Mouse (Mus musculus): Measurements from ENCODE around the gene Krt2. TPM values are rescaled to one million over a fixed set of nuclear protein-coding genes. Genes with fewer than 3 reads are reported as not detected.

The Krt2 gene
- total and polyA plus RNA-seq, 3 experiments = not detected

DNA sequence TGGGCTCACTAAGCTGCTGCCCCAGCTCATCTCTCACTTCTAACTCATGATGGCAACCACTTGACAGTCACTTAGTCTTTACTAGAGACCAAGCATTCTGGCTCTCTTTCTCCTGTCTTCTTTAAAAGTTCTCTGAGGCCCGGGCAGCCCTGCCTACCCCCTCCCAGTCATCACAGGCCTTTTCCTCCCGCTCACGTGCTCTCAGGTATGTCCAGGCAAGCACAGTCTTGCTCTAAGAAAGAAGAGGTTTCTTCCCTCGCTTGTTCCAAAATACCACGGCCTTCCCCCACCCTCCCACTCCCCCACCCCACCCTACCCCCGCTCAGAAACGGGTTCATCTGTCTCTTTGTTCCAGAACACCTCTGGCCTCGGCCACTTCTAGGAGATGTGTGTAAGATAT, 47.7 kb downstream of the Krt2 start:
- H3K4me1 ChIP-seq (ENCODE audit: control insufficient read depth in 1 of 2, insufficient read depth in 2 of 2, low read length in 2 of 2) = no peaks in the 10 kb centered on the region
- TF ChIP-seq NRF1 (IDR thresholded peaks at IDR 0.05; ENCODE audit: insufficient read depth, low read depth, low read length, poor library complexity, severe bottlenecking) = no peak
- no peak for TF ChIP-seq MAFK (IDR thresholded peaks at IDR 0.05; ENCODE audit: borderline replicate concordance, low read depth, low read length)
- TF ChIP-seq SIN3A (IDR thresholded peaks at IDR 0.05; ENCODE audit: low read length) = no peak
- TF ChIP-seq BHLHE40 (IDR thresholded peaks at IDR 0.05; ENCODE audit: borderline replicate concordance, low read depth, low read length) = no peak
- TF ChIP-seq RCOR1 (IDR thresholded peaks at IDR 0.05; ENCODE audit: low read depth, low read length) = no peak
- no peak for TF ChIP-seq CTCF (IDR thresholded peaks at IDR 0.05 in 2 of 3, conservative IDR thresholded peaks at IDR 0.05 in 1 of 3; ENCODE audit: control insufficient read depth in 1 of 3, insufficient read depth in 1 of 3, low read depth in 2 of 3, low read length in 3 of 3, poor library complexity in 1 of 3, severe bottlenecking in 1 of 3)
- TF ChIP-seq MAX (IDR thresholded peaks at IDR 0.05; ENCODE audit: low read length) = no peak
- TF ChIP-seq ZMIZ1 (IDR thresholded peaks at IDR 0.05; ENCODE audit: low read depth, low read length) = no peak
- TF ChIP-seq E2F4 (IDR thresholded peaks at IDR 0.05; ENCODE audit: borderline replicate concordance, low read depth, low read length) = no peak
- no peak for TF ChIP-seq ELF1 (IDR thresholded peaks at IDR 0.05; ENCODE audit: low read depth, low read length)
- TF ChIP-seq MEF2A (IDR thresholded peaks at IDR 0.05; ENCODE audit: extremely low read depth, insufficient replicate concordance, low read depth, low read length, poor library complexity, severe bottlenecking) = no peak
- no peak for TF ChIP-seq TBP (IDR thresholded peaks at IDR 0.05; ENCODE audit: low read depth, low read length)
- no peak for TF ChIP-seq UBTF (IDR thresholded peaks at IDR 0.05; ENCODE audit: borderline replicate concordance, insufficient read depth, low read depth, low read length)
- no peak for TF ChIP-seq POLR2A (IDR thresholded peaks at IDR 0.05; ENCODE audit: control insufficient read depth in 1 of 2, insufficient read depth in 1 of 2, low read depth in 1 of 2, low read length in 2 of 2, poor library complexity in 1 of 2)
- no peak for TF ChIP-seq JUND (IDR thresholded peaks at IDR 0.05; ENCODE audit: low read depth, low read length)
- no peak for TF ChIP-seq RAD21 (IDR thresholded peaks at IDR 0.05; ENCODE audit: low read depth, low read length)
- no peak for TF ChIP-seq USF2 (IDR thresholded peaks at IDR 0.05; ENCODE audit: borderline replicate concordance in 1 of 2, insufficient read depth in 1 of 2, low read depth in 1 of 2, low read length in 2 of 2)
- TF ChIP-seq GATA1 (IDR thresholded peaks at IDR 0.05; ENCODE audit: low read depth, low read length) = no peak
- no peak for TF ChIP-seq GABPA (IDR thresholded peaks at IDR 0.05; ENCODE audit: low read depth, low read length)
- H3K79me2 ChIP-seq (ENCODE audit: control insufficient read depth, insufficient read depth, low read length, poor library complexity) = no peaks in the 10 kb centered on the region
- H3K27me3 ChIP-seq (ENCODE audit: control insufficient read depth in 1 of 2, insufficient read depth in 2 of 2, low read length in 2 of 2) = peaks cover 0 to 4% of the 10 kb centered on the region in 2 experiments; a peak in 1 of 4 replicates
- no peak overlapping the region for H3K9ac ChIP-seq (ENCODE audit: control insufficient read depth, low read depth, low read length, poor library complexity, severe bottlenecking)
- H3K36me3 ChIP-seq (ENCODE audit: control insufficient read depth in 1 of 2, insufficient read depth in 2 of 2, low read length in 2 of 2) = no peaks in the 10 kb centered on the region
- H3K4me3 ChIP-seq (ENCODE audit: control insufficient read depth in 1 of 2, insufficient read depth in 1 of 2, low read depth in 2 of 2, low read length in 2 of 2) = no peak overlapping the region
- no peak overlapping the region for H3K27ac ChIP-seq (ENCODE audit: control insufficient read depth, low read depth, low read length)
- no peak for DNase-seq (ENCODE audit: low read depth, low spot score)
- no peaks in the 10 kb centered on the region for H3K9me3 ChIP-seq (replicated peaks; ENCODE audit: insufficient read depth, low read length)

Other genes starting within 250 kb of the Krt2 start
- gene Krt75, start 244.3 kb downstream of the Krt2 start, total RNA-seq (2012; rRNA removed) = not detected in 2 replicates
- not detected for gene Krt75, start 244.3 kb downstream of the Krt2 start, polyA plus RNA-seq (2012; ENCODE audit: insufficient read depth in 1 of 2, insufficient read length in 2 of 2, low read depth in 1 of 2, low replicate concordance in 2 of 2, missing spikeins in 1 of 2)
- gene Gm5414, start 190.0 kb downstream of the Krt2 start, total RNA-seq (2012; rRNA removed) = not detected in 2 replicates
- not detected for gene Gm5414, start 190.0 kb downstream of the Krt2 start, polyA plus RNA-seq (2012; ENCODE audit: insufficient read depth in 1 of 2, insufficient read length in 2 of 2, low read depth in 1 of 2, low replicate concordance in 2 of 2, missing spikeins in 1 of 2)
- not detected in 2 replicates for gene Gm5478, start 170.8 kb downstream of the Krt2 start, total RNA-seq (2012; rRNA removed)
- not detected for gene Gm5478, start 170.8 kb downstream of the Krt2 start, polyA plus RNA-seq (2012; ENCODE audit: insufficient read depth in 1 of 2, insufficient read length in 2 of 2, low read depth in 1 of 2, low replicate concordance in 2 of 2, missing spikeins in 1 of 2)
- gene Krt6b, start 137.9 kb downstream of the Krt2 start, total RNA-seq (2012; rRNA removed) = not detected in 2 replicates
- not detected for gene Krt6b, start 137.9 kb downstream of the Krt2 start, polyA plus RNA-seq (2012; ENCODE audit: insufficient read depth in 1 of 2, insufficient read length in 2 of 2, low read depth in 1 of 2, low replicate concordance in 2 of 2, missing spikeins in 1 of 2)
- gene Krt6a, start 123.9 kb downstream of the Krt2 start, total RNA-seq (2012; rRNA removed) = not detected in 2 replicates
- not detected for gene Krt6a, start 123.9 kb downstream of the Krt2 start, polyA plus RNA-seq (2012; ENCODE audit: insufficient read depth in 1 of 2, insufficient read length in 2 of 2, low read depth in 1 of 2, low replicate concordance in 2 of 2, missing spikeins in 1 of 2)
- gene Krt5, start 105.3 kb downstream of the Krt2 start, total RNA-seq (2012; rRNA removed) = not detected in 2 replicates
- gene Krt5, start 105.3 kb downstream of the Krt2 start, polyA plus RNA-seq (2012; ENCODE audit: insufficient read depth in 1 of 2, insufficient read length in 2 of 2, low read depth in 1 of 2, low replicate concordance in 2 of 2, missing spikeins in 1 of 2) = not detected
- not detected in 2 replicates for gene Krt71, start 75.1 kb downstream of the Krt2 start, total RNA-seq (2012; rRNA removed)
- not detected for gene Krt71, start 75.1 kb downstream of the Krt2 start, polyA plus RNA-seq (2012; ENCODE audit: insufficient read depth in 1 of 2, insufficient read length in 2 of 2, low read depth in 1 of 2, low replicate concordance in 2 of 2, missing spikeins in 1 of 2)
- not detected in 2 replicates for gene Krt72, start 31.7 kb downstream of the Krt2 start, total RNA-seq (2012; rRNA removed)
- not detected for gene Krt72, start 31.7 kb downstream of the Krt2 start, polyA plus RNA-seq (2012; ENCODE audit: insufficient read depth in 1 of 2, insufficient read length in 2 of 2, low read depth in 1 of 2, low replicate concordance in 2 of 2, missing spikeins in 1 of 2)
- not detected in 2 replicates for gene Krt73, start 15.8 kb downstream of the Krt2 start, total RNA-seq (2012; rRNA removed)
- not detected for gene Krt73, start 15.8 kb downstream of the Krt2 start, polyA plus RNA-seq (2012; ENCODE audit: insufficient read depth in 1 of 2, insufficient read length in 2 of 2, low read depth in 1 of 2, low replicate concordance in 2 of 2, missing spikeins in 1 of 2)
- gene Krt1, start 32.6 kb upstream of the Krt2 start, total RNA-seq (2012; rRNA removed) = not detected in 2 replicates
- not detected for gene Krt1, start 32.6 kb upstream of the Krt2 start, polyA plus RNA-seq (2012; ENCODE audit: insufficient read depth in 1 of 2, insufficient read length in 2 of 2, low read depth in 1 of 2, low replicate concordance in 2 of 2, missing spikeins in 1 of 2)
- gene Krt77, start 51.5 kb upstream of the Krt2 start, total RNA-seq (2012; rRNA removed) = not detected in 2 replicates
- not detected for gene Krt77, start 51.5 kb upstream of the Krt2 start, polyA plus RNA-seq (2012; ENCODE audit: insufficient read depth in 1 of 2, insufficient read length in 2 of 2, low read depth in 1 of 2, low replicate concordance in 2 of 2, missing spikeins in 1 of 2)
- gene Krt76, start 74.8 kb upstream of the Krt2 start, total RNA-seq (2012; rRNA removed) = not detected in 2 replicates
- gene Krt76, start 74.8 kb upstream of the Krt2 start, polyA plus RNA-seq (2012; ENCODE audit: insufficient read depth in 1 of 2, insufficient read length in 2 of 2, low read depth in 1 of 2, low replicate concordance in 2 of 2, missing spikeins in 1 of 2) = not detected
- not detected in 2 replicates for gene Krt4, start 106.6 kb upstream of the Krt2 start, total RNA-seq (2012; rRNA removed)
- not detected for gene Krt4, start 106.6 kb upstream of the Krt2 start, polyA plus RNA-seq (2012; ENCODE audit: insufficient read depth in 1 of 2, insufficient read length in 2 of 2, low read depth in 1 of 2, low replicate concordance in 2 of 2, missing spikeins in 1 of 2)
- gene Krt79, start 122.2 kb upstream of the Krt2 start, total RNA-seq (2012; rRNA removed) = not detected in 2 replicates
- not detected for gene Krt79, start 122.2 kb upstream of the Krt2 start, polyA plus RNA-seq (2012; ENCODE audit: insufficient read depth in 1 of 2, insufficient read length in 2 of 2, low read depth in 1 of 2, low replicate concordance in 2 of 2, missing spikeins in 1 of 2)
- 0.08 and 0.13 TPM in 2 replicates for gene Krt78, start 136.1 kb upstream of the Krt2 start, total RNA-seq (2012; rRNA removed)
- gene Krt78, start 136.1 kb upstream of the Krt2 start, polyA plus RNA-seq (2012; ENCODE audit: insufficient read depth in 1 of 2, insufficient read length in 2 of 2, low read depth in 1 of 2, low replicate concordance in 2 of 2, missing spikeins in 1 of 2) = under 1 TPM in 1 of 2 experiments, not detected in 1; 0.17 TPM
- gene Krt8, start 186.3 kb upstream of the Krt2 start, total RNA-seq (2012; rRNA removed) = 0.69 and 0.75 TPM in 2 replicates
- under 1 TPM in 1 of 2 experiments, not detected in 1; 0.93 TPM for gene Krt8, start 186.3 kb upstream of the Krt2 start, polyA plus RNA-seq (2012; ENCODE audit: insufficient read depth in 1 of 2, insufficient read length in 2 of 2, low read depth in 1 of 2, low replicate concordance in 2 of 2, missing spikeins in 1 of 2)
- 0.08 TPM in 1 of 2 replicates, not detected in the other for gene Krt18, start 210.0 kb upstream of the Krt2 start, total RNA-seq (2012; rRNA removed)
- not detected for gene Krt18, start 210.0 kb upstream of the Krt2 start, polyA plus RNA-seq (2012; ENCODE audit: insufficient read depth in 1 of 2, insufficient read length in 2 of 2, low read depth in 1 of 2, low replicate concordance in 2 of 2, missing spikeins in 1 of 2)

Measured in MEL (cell line).